Mouse (Mus musculus): Measurements from ENCODE around the gene Lrrc41. TPM values are rescaled to one million over a fixed set of nuclear protein-coding genes. Genes with fewer than 3 reads are reported as not detected.

Gene Lrrc41
- total RNA-seq, 2 experiments from 2014 or later = 3.3 to 3.5 TPM

GRCm38 (mm10) chr4:116141736-116142135 lies 66.7 kb downstream of the Lrrc41 start:
- ATAC-seq (replicated peaks; ENCODE audit: low FRiP score, poor library complexity, severe bottlenecking) = no peak

- ATAC-seq (replicated peaks; ENCODE audit: low FRiP score, poor library complexity, severe bottlenecking) = no peak
Measured at GRCm38 (mm10) chr4:116142269-116142668, 67.2 kb downstream of the Lrrc41 start.

- no peak for ATAC-seq (replicated peaks; ENCODE audit: low FRiP score, poor library complexity, severe bottlenecking)
Measured at GRCm38 (mm10) chr4:116143317-116143811, 68.3 kb downstream of the Lrrc41 start.

- ATAC-seq (replicated peaks; ENCODE audit: low FRiP score, poor library complexity, severe bottlenecking) = no peak
Measured at GRCm38 (mm10) chr4:116143891-116144717, 69.0 kb downstream of the Lrrc41 start.

Other genes starting within 250 kb of the Lrrc41 start
- gene Mob3c, start 247.2 kb upstream of the Lrrc41 start, total RNA-seq (2015; ENCODE audit: low replicate concordance) = 2.5 and 3.8 TPM in 2 replicates
- 4.6 and 4.7 TPM in 2 replicates for gene Mob3c, start 247.2 kb upstream of the Lrrc41 start, total RNA-seq (2017; ENCODE audit: low replicate concordance)
- 31.8 and 64.2 TPM in 2 replicates for gene Mknk1, start 236.1 kb upstream of the Lrrc41 start, total RNA-seq (2015; ENCODE audit: low replicate concordance)
- gene Mknk1, start 236.1 kb upstream of the Lrrc41 start, total RNA-seq (2017; ENCODE audit: low replicate concordance) = 85.6 and 115 TPM in 2 replicates
- not detected in 2 replicates for gene Kncn, start 190.9 kb upstream of the Lrrc41 start, total RNA-seq (2015; ENCODE audit: low replicate concordance)
- not detected in 2 replicates for gene Kncn, start 190.9 kb upstream of the Lrrc41 start, total RNA-seq (2017; ENCODE audit: low replicate concordance)
- not detected in 2 replicates for gene 6430628N08Rik, start 184.6 kb upstream of the Lrrc41 start, total RNA-seq (2015; ENCODE audit: low replicate concordance)
- gene 6430628N08Rik, start 184.6 kb upstream of the Lrrc41 start, total RNA-seq (2017; ENCODE audit: low replicate concordance) = not detected in 2 replicates
- gene Dmbx1, start 135.3 kb upstream of the Lrrc41 start, total RNA-seq (2015; ENCODE audit: low replicate concordance) = not detected in 2 replicates
- not detected in 2 replicates for gene Dmbx1, start 135.3 kb upstream of the Lrrc41 start, total RNA-seq (2017; ENCODE audit: low replicate concordance)
- 2.1 TPM in 1 of 2 replicates, not detected in the other for gene Faah, start 57.3 kb upstream of the Lrrc41 start, total RNA-seq (2015; ENCODE audit: low replicate concordance)
- 1.3 TPM in 1 of 2 replicates, not detected in the other for gene Faah, start 57.3 kb upstream of the Lrrc41 start, total RNA-seq (2017; ENCODE audit: low replicate concordance)
- gene Nsun4, start 21.4 kb upstream of the Lrrc41 start, total RNA-seq (2015; ENCODE audit: low replicate concordance) = 2.5 and 2.9 TPM in 2 replicates
- 0.43 and 1.1 TPM in 2 replicates for gene Nsun4, start 21.4 kb upstream of the Lrrc41 start, total RNA-seq (2017; ENCODE audit: low replicate concordance)
- gene Uqcrh, start 198 bp upstream of the Lrrc41 start, total RNA-seq (2015; ENCODE audit: low replicate concordance) = 197 and 223 TPM in 2 replicates
- 191 and 235 TPM in 2 replicates for gene Uqcrh, start 198 bp upstream of the Lrrc41 start, total RNA-seq (2017; ENCODE audit: low replicate concordance)
- gene Rad54l, start 48.4 kb downstream of the Lrrc41 start, total RNA-seq (2015; ENCODE audit: low replicate concordance) = 7.7 and 8.1 TPM in 2 replicates
- 14.8 and 16.8 TPM in 2 replicates for gene Rad54l, start 48.4 kb downstream of the Lrrc41 start, total RNA-seq (2017; ENCODE audit: low replicate concordance)
- gene Pomgnt1, start 48.6 kb downstream of the Lrrc41 start, total RNA-seq (2015; ENCODE audit: low replicate concordance) = 0.63 and 7.9 TPM in 2 replicates
- gene Pomgnt1, start 48.6 kb downstream of the Lrrc41 start, total RNA-seq (2017; ENCODE audit: low replicate concordance) = 2.2 and 6.8 TPM in 2 replicates
- gene Lurap1, start 76.1 kb downstream of the Lrrc41 start, total RNA-seq (2015; ENCODE audit: low replicate concordance) = not detected in 2 replicates
- gene Lurap1, start 76.1 kb downstream of the Lrrc41 start, total RNA-seq (2017; ENCODE audit: low replicate concordance) = not detected in 2 replicates
- gene Tspan1, start 92.3 kb downstream of the Lrrc41 start, total RNA-seq (2015; ENCODE audit: low replicate concordance) = not detected in 2 replicates
- gene Tspan1, start 92.3 kb downstream of the Lrrc41 start, total RNA-seq (2017; ENCODE audit: low replicate concordance) = not detected in 2 replicates
- not detected in 2 replicates for gene 1700042G07Rik, start 98.1 kb downstream of the Lrrc41 start, total RNA-seq (2015; ENCODE audit: low replicate concordance)
- gene 1700042G07Rik, start 98.1 kb downstream of the Lrrc41 start, total RNA-seq (2017; ENCODE audit: low replicate concordance) = not detected in 2 replicates
- gene Gm49337, start 98.1 kb downstream of the Lrrc41 start, total RNA-seq (2015; ENCODE audit: low replicate concordance) = 0.84 TPM in 1 of 2 replicates, not detected in the other
- gene Gm49337, start 98.1 kb downstream of the Lrrc41 start, total RNA-seq (2017; ENCODE audit: low replicate concordance) = not detected in 2 replicates
- not detected in 2 replicates for gene Pik3r3, start 146.3 kb downstream of the Lrrc41 start, total RNA-seq (2015; ENCODE audit: low replicate concordance)
- gene Pik3r3, start 146.3 kb downstream of the Lrrc41 start, total RNA-seq (2017; ENCODE audit: low replicate concordance) = 0.26 and 0.84 TPM in 2 replicates

All from erythroblast, adult 5-6 weeks (primary cell).